Mouse (Mus musculus): ENCODE data around the gene Vhl. TPM values are rescaled to one million over a fixed set of nuclear protein-coding genes. Genes with fewer than 3 reads are reported as not detected.

Gene Vhl
- polyA plus RNA-seq, 1 experiment from 2014 or later, result 85.2 TPM

DNA sequence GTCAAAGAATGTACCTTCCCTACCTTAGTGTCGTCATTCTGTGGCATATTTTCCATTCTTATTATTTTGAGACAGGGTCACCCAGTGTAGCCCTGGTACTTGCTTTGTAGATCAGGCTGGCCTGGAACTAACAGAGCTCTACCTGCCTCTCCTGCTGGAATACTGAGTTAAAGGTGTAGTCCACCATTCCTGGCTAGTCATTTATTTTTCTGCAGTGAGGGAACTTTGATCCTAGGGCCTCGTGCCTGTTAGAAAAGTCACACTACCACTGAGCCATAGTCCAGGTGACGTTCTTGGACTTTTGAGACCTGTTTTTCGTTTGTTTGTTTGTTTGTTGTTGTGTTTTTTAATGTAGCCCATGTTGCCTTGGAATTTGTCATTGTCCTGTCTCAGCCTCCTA, 15.4 kb downstream of the Vhl start:
- ATAC-seq (ENCODE audit: low FRiP score, low TSS enrichment), result no peak
- Histone ChIP-seq H3K4me3 (replicated peaks; ENCODE audit: low read depth, low read length) (no peak overlapping the region), H3K27ac (replicated peaks; ENCODE audit: low read depth, low read length) (no peak overlapping the region), H3K9ac (replicated peaks; ENCODE audit: low read length) (no peak overlapping the region), H3K27me3 (ENCODE audit: control insufficient read depth, insufficient read depth, low read length) (no peaks in the 10 kb centered on the region), H3K4me2 (ENCODE audit: low read length) (no peak overlapping the region), H3K4me1 (ENCODE audit: control insufficient read depth, insufficient read depth, low read length) (no peaks in the 10 kb centered on the region), H3K9me3 (ENCODE audit: control insufficient read depth, low read length) (no peaks in the 10 kb centered on the region), H3K36me3 (ENCODE audit: control insufficient read depth, insufficient read depth, low read length) (no peaks in the 10 kb centered on the region; the same call in 1 of the 2 replicates)
- WGBS, result 85% methylated on average over 4 of the region's 4 CpGs
- DNase-seq, result no peak

DNA sequence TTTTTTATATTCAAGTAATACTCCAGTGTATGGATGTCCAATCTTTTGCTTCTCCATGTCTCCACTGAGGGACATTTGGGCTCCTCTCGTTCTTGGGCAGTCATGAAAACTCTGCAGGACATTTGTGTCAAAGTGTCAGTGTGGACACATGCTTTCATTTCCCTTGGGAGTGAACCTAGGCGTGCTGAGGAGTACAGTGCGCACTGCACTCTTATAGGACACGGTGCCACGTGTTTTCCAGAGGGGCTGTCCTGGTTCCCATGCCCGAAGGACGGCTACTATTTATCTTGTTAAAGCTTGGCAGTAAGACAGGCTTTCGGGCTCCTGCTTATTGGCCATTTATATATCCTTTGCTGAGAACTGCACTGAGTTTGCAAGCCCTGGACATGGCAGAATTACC, 18.8 kb downstream of the Vhl start:
- Histone ChIP-seq H3K27ac (replicated peaks; ENCODE audit: low read depth, low read length) (no peak overlapping the region), H3K4me3 (replicated peaks; ENCODE audit: low read depth, low read length) (no peak overlapping the region), H3K4me1 (ENCODE audit: control insufficient read depth, insufficient read depth, low read length) (no peaks in the 10 kb centered on the region), H3K9me3 (ENCODE audit: control insufficient read depth, low read length) (no peaks in the 10 kb centered on the region), H3K4me2 (ENCODE audit: low read length) (no peak overlapping the region), H3K36me3 (ENCODE audit: control insufficient read depth, insufficient read depth, low read length) (no peaks in the 10 kb centered on the region), H3K27me3 (ENCODE audit: control insufficient read depth, insufficient read depth, low read length) (no peaks in the 10 kb centered on the region), H3K9ac (replicated peaks; ENCODE audit: low read length) (no peak overlapping the region)
- WGBS, result 88% methylated on average over 8 of the region's 8 CpGs
- DNase-seq (no peak), ATAC-seq (ENCODE audit: low FRiP score, low TSS enrichment) (no peak)

GRCm38 (mm10) chr6:113643021-113643420, 19.3 kb downstream of the Vhl start:
- Histone ChIP-seq H3K36me3 (ENCODE audit: control insufficient read depth, insufficient read depth, low read length) (no peaks in the 10 kb centered on the region), H3K4me3 (replicated peaks; ENCODE audit: low read depth, low read length) (no peak overlapping the region), H3K9ac (replicated peaks; ENCODE audit: low read length) (no peak overlapping the region), H3K9me3 (ENCODE audit: control insufficient read depth, low read length) (no peaks in the 10 kb centered on the region), H3K4me1 (ENCODE audit: control insufficient read depth, insufficient read depth, low read length) (no peaks in the 10 kb centered on the region), H3K4me2 (ENCODE audit: low read length) (no peak overlapping the region), H3K27me3 (ENCODE audit: control insufficient read depth, insufficient read depth, low read length) (no peaks in the 10 kb centered on the region), H3K27ac (replicated peaks; ENCODE audit: low read depth, low read length) (no peak overlapping the region)
- DNase-seq (no peak), ATAC-seq (ENCODE audit: low FRiP score, low TSS enrichment) (no peak)
- 82% methylated on average over 4 of the region's 4 CpGs for WGBS

DNA sequence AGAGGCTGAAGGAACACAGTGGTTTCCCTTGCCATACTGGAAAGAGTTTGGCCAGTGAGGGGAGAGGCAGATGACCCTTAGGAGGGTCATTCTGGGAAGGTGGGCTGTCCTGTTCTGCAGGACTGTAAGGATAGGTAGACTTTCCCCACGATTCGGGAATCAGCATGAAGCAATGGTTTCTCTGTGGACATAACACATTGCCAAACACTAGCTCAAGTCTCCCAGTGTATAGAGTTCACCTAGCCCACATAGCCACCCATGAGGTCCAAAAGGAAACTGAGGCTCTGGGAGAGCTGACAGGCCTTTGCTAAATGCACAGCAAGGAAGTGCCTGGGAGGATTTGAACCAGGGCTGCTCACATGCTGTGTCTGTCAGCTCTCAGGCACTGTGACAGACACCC, 20.2 kb downstream of the Vhl start:
- DNase-seq, result no peak
- Histone ChIP-seq H3K36me3 (ENCODE audit: control insufficient read depth, insufficient read depth, low read length) (no peaks in the 10 kb centered on the region), H3K4me3 (replicated peaks; ENCODE audit: low read depth, low read length) (no peak overlapping the region), H3K27me3 (ENCODE audit: control insufficient read depth, insufficient read depth, low read length) (no peaks in the 10 kb centered on the region), H3K9ac (replicated peaks; ENCODE audit: low read length) (no peak overlapping the region), H3K27ac (replicated peaks; ENCODE audit: low read depth, low read length) (no peak overlapping the region), H3K9me3 (ENCODE audit: control insufficient read depth, low read length) (no peaks in the 10 kb centered on the region), H3K4me1 (ENCODE audit: control insufficient read depth, insufficient read depth, low read length) (no peaks in the 10 kb centered on the region), H3K4me2 (ENCODE audit: low read length) (no peak overlapping the region)
- ATAC-seq (ENCODE audit: low FRiP score, low TSS enrichment), result no peak
- 95% methylated on average over 2 of the region's 2 CpGs for WGBS

- H3K4me1 ChIP-seq (ENCODE audit: control insufficient read depth, insufficient read depth, low read length), result no peaks in the 10 kb centered on the region
- WGBS, result 89% methylated on average over 8 of the region's 8 CpGs
Measured at GRCm38 (mm10) chr6:113644808-113645207, 21.0 kb downstream of the Vhl start.

GRCm38 (mm10) chr6:113649346-113650196, 25.8 kb downstream of the Vhl start:
- DNase-seq (no peak), ATAC-seq (ENCODE audit: low FRiP score, low TSS enrichment) (no peak)

More at GRCm38 (mm10) chr6:113644808-113645207, 21.0 kb downstream of the Vhl start:
- H3K4me2 ChIP-seq (ENCODE audit: low read length), result no peak overlapping the region
- no peaks in the 10 kb centered on the region for H3K9me3 ChIP-seq (ENCODE audit: control insufficient read depth, low read length)
- H3K27ac ChIP-seq (replicated peaks; ENCODE audit: low read depth, low read length), result no peak overlapping the region
- H3K36me3 ChIP-seq (ENCODE audit: control insufficient read depth, insufficient read depth, low read length), result no peaks in the 10 kb centered on the region
- H3K27me3 ChIP-seq (ENCODE audit: control insufficient read depth, insufficient read depth, low read length), result no peaks in the 10 kb centered on the region
- DNase-seq (no peak), ATAC-seq (ENCODE audit: low FRiP score, low TSS enrichment) (no peak)
- no peak overlapping the region for H3K4me3 ChIP-seq (replicated peaks; ENCODE audit: low read depth, low read length)
- H3K9ac ChIP-seq (replicated peaks; ENCODE audit: low read length), result no peak overlapping the region

GRCm38 (mm10) chr6:113650197-113650640, 26.5 kb downstream of the Vhl start:
- no peak overlapping the region for H3K4me3 ChIP-seq (replicated peaks; ENCODE audit: low read depth, low read length)
- DNase-seq (no peak), ATAC-seq (ENCODE audit: low FRiP score, low TSS enrichment) (no peak)
- no peaks in the 10 kb centered on the region for H3K27me3 ChIP-seq (ENCODE audit: control insufficient read depth, insufficient read depth, low read length)
- H3K9ac ChIP-seq (replicated peaks; ENCODE audit: low read length), result no peak overlapping the region
- 82% methylated on average over 4 of the region's 4 CpGs for whole genome bisulfite sequencing
- H3K9me3 ChIP-seq (ENCODE audit: control insufficient read depth, low read length), result no peaks in the 10 kb centered on the region
- H3K36me3 ChIP-seq (ENCODE audit: control insufficient read depth, insufficient read depth, low read length), result no peaks in the 10 kb centered on the region
- H3K4me1 ChIP-seq (ENCODE audit: control insufficient read depth, insufficient read depth, low read length), result no peaks in the 10 kb centered on the region
- no peak overlapping the region for H3K4me2 ChIP-seq (ENCODE audit: low read length)
- H3K27ac ChIP-seq (replicated peaks; ENCODE audit: low read depth, low read length), result no peak overlapping the region

More at GRCm38 (mm10) chr6:113649346-113650196, 25.8 kb downstream of the Vhl start:
- Histone ChIP-seq H3K36me3 (ENCODE audit: control insufficient read depth, insufficient read depth, low read length) (no peaks in the 10 kb centered on the region), H3K27ac (replicated peaks; ENCODE audit: low read depth, low read length) (no peak overlapping the region), H3K9me3 (ENCODE audit: control insufficient read depth, low read length) (no peaks in the 10 kb centered on the region), H3K9ac (replicated peaks; ENCODE audit: low read length) (no peak overlapping the region), H3K4me1 (ENCODE audit: control insufficient read depth, insufficient read depth, low read length) (no peaks in the 10 kb centered on the region), H3K27me3 (ENCODE audit: control insufficient read depth, insufficient read depth, low read length) (no peaks in the 10 kb centered on the region), H3K4me3 (replicated peaks; ENCODE audit: low read depth, low read length) (no peak overlapping the region), H3K4me2 (ENCODE audit: low read length) (no peak overlapping the region)
- 83% methylated on average over 7 of the region's 7 CpGs for WGBS

GRCm38 (mm10) chr6:113651626-113652025, 27.9 kb downstream of the Vhl start:
- H3K9ac ChIP-seq (replicated peaks; ENCODE audit: low read length), result no peak overlapping the region
- no peak overlapping the region for H3K27ac ChIP-seq (replicated peaks; ENCODE audit: low read depth, low read length)
- no peaks in the 10 kb centered on the region for H3K9me3 ChIP-seq (ENCODE audit: control insufficient read depth, low read length)
- no peak overlapping the region for H3K4me2 ChIP-seq (ENCODE audit: low read length)
- no peaks in the 10 kb centered on the region for H3K4me1 ChIP-seq (ENCODE audit: control insufficient read depth, insufficient read depth, low read length)
- no peaks in the 10 kb centered on the region for H3K27me3 ChIP-seq (ENCODE audit: control insufficient read depth, insufficient read depth, low read length)
- 69% methylated on average over 3 of the region's 3 CpGs for WGBS
- H3K4me3 ChIP-seq (replicated peaks; ENCODE audit: low read depth, low read length), result no peak overlapping the region
- no peak for ATAC-seq (ENCODE audit: low FRiP score, low TSS enrichment)
- DNase-seq, result no peak
- H3K36me3 ChIP-seq (ENCODE audit: control insufficient read depth, insufficient read depth, low read length), result no peaks in the 10 kb centered on the region

GRCm38 (mm10) chr6:113653551-113653950, 29.8 kb downstream of the Vhl start:
- 96% methylated on average over 7 of the region's 7 CpGs for WGBS
- Histone ChIP-seq H3K4me1 (ENCODE audit: control insufficient read depth, insufficient read depth, low read length) (no peaks in the 10 kb centered on the region), H3K4me2 (ENCODE audit: low read length) (no peak overlapping the region), H3K9ac (replicated peaks; ENCODE audit: low read length) (no peak overlapping the region), H3K4me3 (replicated peaks; ENCODE audit: low read depth, low read length) (no peak overlapping the region), H3K9me3 (ENCODE audit: control insufficient read depth, low read length) (no peaks in the 10 kb centered on the region), H3K27me3 (ENCODE audit: control insufficient read depth, insufficient read depth, low read length) (no peaks in the 10 kb centered on the region), H3K27ac (replicated peaks; ENCODE audit: low read depth, low read length) (no peak overlapping the region), H3K36me3 (ENCODE audit: control insufficient read depth, insufficient read depth, low read length) (no peaks in the 10 kb centered on the region)
- DNase-seq (no peak), ATAC-seq (ENCODE audit: low FRiP score, low TSS enrichment) (no peak)
